9 mouse cellular contexts compared by ENCODE assay signal in the genomic region with DNA sequence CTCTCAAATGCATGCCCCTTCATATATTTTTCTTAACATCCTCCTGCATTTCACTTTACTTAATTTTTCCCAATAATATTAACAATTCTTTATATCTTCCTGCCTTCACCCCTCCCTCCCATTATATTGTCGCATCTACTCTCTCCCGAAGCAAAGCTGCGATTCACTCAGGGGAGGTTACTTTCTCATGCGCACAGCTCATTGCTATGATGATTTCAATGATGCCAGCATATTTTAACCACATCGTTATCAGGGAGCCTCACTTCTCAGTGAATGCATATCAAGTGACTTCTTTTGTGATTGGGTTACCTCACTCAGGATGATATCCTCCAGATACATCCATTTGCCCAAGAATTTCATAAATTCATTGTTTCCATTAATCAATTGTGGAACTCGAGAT.
DNase-seq lines count a peak whose midpoint lies in the region; ATAC-seq and TF ChIP-seq lines count a peak whose summit lies in the region.
"Had no signal": no experiment of that assay in that cellular context is flagged by ENCODE, and none has a peak within 500 bp of the region (broad histone marks: within the 10 kb centered on the region; RNA-seq: fewer than 3 reads in every experiment).

No protein-coding gene starts in this region.

- H3K9ac ChIP-seq in neural tube, embryonic 11.5 days (ENCODE audit: low read length), result peak overlapping the region; percentile 29; the same call in 1 of the 2 replicates
- peak overlapping the region; percentile 46 for H3K9ac ChIP-seq in hindbrain, embryonic 15.5 days
- peak overlapping the region; percentile 51 for H3K9ac ChIP-seq in neural tube, embryonic 15.5 days (replicated peaks)
- H3K9ac ChIP-seq in heart, adult 2 months (ENCODE audit: low read depth, low read length), result no peak overlapping the region
- H3K9ac ChIP-seq: liver, embryonic 13.5 days had no signal

- peak overlapping the region; percentile 34 for H3K4me2 ChIP-seq in neural tube, embryonic 11.5 days (ENCODE audit: low read depth)
- peak overlapping the region; percentile 57 for H3K4me2 ChIP-seq in hindbrain, embryonic 15.5 days
- peak overlapping the region; percentile 56 for H3K4me2 ChIP-seq in neural tube, embryonic 15.5 days
- H3K4me2 ChIP-seq: liver, embryonic 13.5 days had no signal

- no peak for TF ChIP-seq POLR2A in heart, adult 2 months (IDR thresholded peaks at IDR 0.05; ENCODE audit: insufficient read depth, low read depth, low read length)

- TF ChIP-seq EP300 in heart, adult 2 months (IDR thresholded peaks at IDR 0.05; ENCODE audit: insufficient read depth, low read depth, low read length), result no peak

- H3K4me1 ChIP-seq in neural tube, embryonic 11.5 days (ENCODE audit: control insufficient read depth, insufficient read depth, low read length), result peaks cover 2% of the 10 kb centered on the region; the same call in 1 of the 2 replicates
- peaks cover 8% of the 10 kb centered on the region for H3K4me1 ChIP-seq in hindbrain, embryonic 15.5 days (replicated peaks)
- peaks cover 13% of the 10 kb centered on the region; the same call in 1 of the 2 replicates for H3K4me1 ChIP-seq in neural tube, embryonic 15.5 days
- H3K4me1 ChIP-seq in heart, adult 2 months (ENCODE audit: control insufficient read depth, insufficient read depth, low read length), result no peaks in the 10 kb centered on the region
- H3K4me1 ChIP-seq: liver, embryonic 13.5 days had no signal

- DNase-seq in cerebellum, adult 9-10 months, result peak; percentile 16
- no peak for DNase-seq in cerebellum, adult 11-12 months
- DNase-seq in neural tube, embryonic 11.5 days (ENCODE audit: low spot score), result no peak
- DNase-seq in neural tube, embryonic 10.5 days (ENCODE audit: extremely low spot score, low spot score), result no peak
- no peak for DNase-seq in heart, postnatal 14 days
- DNase-seq in heart, adult 2 months, result no peak
- DNase-seq: liver, embryonic 13.5 days had no signal

- H3K36me3 ChIP-seq in neural tube, embryonic 11.5 days (ENCODE audit: control insufficient read depth, insufficient read depth, low read length), result no peaks in the 10 kb centered on the region
- no peaks in the 10 kb centered on the region for H3K36me3 ChIP-seq in hindbrain, embryonic 15.5 days
- H3K36me3 ChIP-seq in neural tube, embryonic 15.5 days, result no peaks in the 10 kb centered on the region
- H3K36me3 ChIP-seq in heart, adult 2 months (ENCODE audit: control insufficient read depth, insufficient read depth, low read length), result no peaks in the 10 kb centered on the region
- H3K36me3 ChIP-seq: liver, embryonic 13.5 days had no signal

- TF ChIP-seq CTCF in heart, adult 2 months (IDR thresholded peaks at IDR 0.05), result no peak

- no peaks in the 10 kb centered on the region for H3K9me3 ChIP-seq in neural tube, embryonic 11.5 days (ENCODE audit: control insufficient read depth, low read length)
- H3K9me3 ChIP-seq in hindbrain, embryonic 15.5 days, result no peaks in the 10 kb centered on the region
- H3K9me3 ChIP-seq in neural tube, embryonic 15.5 days (replicated peaks), result no peaks in the 10 kb centered on the region
- H3K9me3 ChIP-seq: liver, embryonic 13.5 days had no signal

- ATAC-seq in neural tube, embryonic 11.5 days (ENCODE audit: insufficient read depth, low FRiP score, low TSS enrichment), result peak; percentile 61
- ATAC-seq in hindbrain, embryonic 15.5 days (ENCODE audit: low FRiP score, low read depth), result peak; percentile 84
- ATAC-seq in neural tube, embryonic 15.5 days (ENCODE audit: low FRiP score), result peak; percentile 71

- 51% methylated on average over 6 of the region's 6 CpGs for WGBS in neural tube, embryonic 11.5 days
- WGBS in hindbrain, embryonic 15.5 days, result 14% methylated on average over 6 of the region's 6 CpGs
- 16% methylated on average over 6 of the region's 6 CpGs for WGBS in neural tube, embryonic 15.5 days
- WGBS in heart, adult 2 months, result 83% methylated on average over 6 of the region's 6 CpGs

- H3K27me3 ChIP-seq in neural tube, embryonic 11.5 days (ENCODE audit: control insufficient read depth, insufficient read depth, low read length), result no peaks in the 10 kb centered on the region
- H3K27me3 ChIP-seq in hindbrain, embryonic 15.5 days, result no peaks in the 10 kb centered on the region
- H3K27me3 ChIP-seq in neural tube, embryonic 15.5 days (replicated peaks), result no peaks in the 10 kb centered on the region
- H3K27me3 ChIP-seq in heart, adult 2 months (ENCODE audit: control insufficient read depth, insufficient read depth, low read length), result no peaks in the 10 kb centered on the region
- H3K27me3 ChIP-seq: liver, embryonic 13.5 days had no signal

- no peaks in the 10 kb centered on the region; the same call in 1 of the 2 replicates for H3K79me2 ChIP-seq in heart, adult 2 months (replicated peaks; ENCODE audit: control insufficient read depth, insufficient read depth, low read length)

- H3K27ac ChIP-seq in neural tube, embryonic 11.5 days (ENCODE audit: low read depth, low read length), result peak overlapping the region; percentile 84
- peak overlapping the region; percentile 95 for H3K27ac ChIP-seq in hindbrain, embryonic 15.5 days (replicated peaks)
- peak overlapping the region; percentile 94 for H3K27ac ChIP-seq in neural tube, embryonic 15.5 days (replicated peaks)
- H3K27ac ChIP-seq in heart, adult 2 months, result no peak overlapping the region
- H3K27ac ChIP-seq: liver, embryonic 13.5 days had no signal

- H3K4me3 ChIP-seq in neural tube, embryonic 11.5 days (ENCODE audit: low read depth, low read length), result no peak overlapping the region
- peak overlapping the region; percentile 35 for H3K4me3 ChIP-seq in hindbrain, embryonic 15.5 days
- peak overlapping the region; percentile 36 for H3K4me3 ChIP-seq in neural tube, embryonic 15.5 days (replicated peaks)
- no peak overlapping the region for H3K4me3 ChIP-seq in heart, adult 2 months
- H3K4me3 ChIP-seq: liver, embryonic 13.5 days had no signal

- intact Hi-C loops in heart, postnatal 14 days (cut with DNase I), result no loop called here
- intact Hi-C loops in heart, adult 2 months (cut with DNase I), result no loop called here

Comparison
In these comparisons a context has a peak if more than half of its experiments do, and no peak if none do; other contexts are left out.
1. H3K4me3 ChIP-seq: peak in hindbrain, embryonic 15.5 days (single experiment) and neural tube, embryonic 15.5 days (single experiment); none in neural tube, embryonic 11.5 days (single experiment) and heart, adult 2 months (single experiment).
2. Peak in every context shown above with its lines, with median percentiles within 50 percentile points of each other: ATAC-seq and H3K4me2 ChIP-seq.